Mouse (Mus musculus): ENCODE results near the gene Smurf1.

DNA sequence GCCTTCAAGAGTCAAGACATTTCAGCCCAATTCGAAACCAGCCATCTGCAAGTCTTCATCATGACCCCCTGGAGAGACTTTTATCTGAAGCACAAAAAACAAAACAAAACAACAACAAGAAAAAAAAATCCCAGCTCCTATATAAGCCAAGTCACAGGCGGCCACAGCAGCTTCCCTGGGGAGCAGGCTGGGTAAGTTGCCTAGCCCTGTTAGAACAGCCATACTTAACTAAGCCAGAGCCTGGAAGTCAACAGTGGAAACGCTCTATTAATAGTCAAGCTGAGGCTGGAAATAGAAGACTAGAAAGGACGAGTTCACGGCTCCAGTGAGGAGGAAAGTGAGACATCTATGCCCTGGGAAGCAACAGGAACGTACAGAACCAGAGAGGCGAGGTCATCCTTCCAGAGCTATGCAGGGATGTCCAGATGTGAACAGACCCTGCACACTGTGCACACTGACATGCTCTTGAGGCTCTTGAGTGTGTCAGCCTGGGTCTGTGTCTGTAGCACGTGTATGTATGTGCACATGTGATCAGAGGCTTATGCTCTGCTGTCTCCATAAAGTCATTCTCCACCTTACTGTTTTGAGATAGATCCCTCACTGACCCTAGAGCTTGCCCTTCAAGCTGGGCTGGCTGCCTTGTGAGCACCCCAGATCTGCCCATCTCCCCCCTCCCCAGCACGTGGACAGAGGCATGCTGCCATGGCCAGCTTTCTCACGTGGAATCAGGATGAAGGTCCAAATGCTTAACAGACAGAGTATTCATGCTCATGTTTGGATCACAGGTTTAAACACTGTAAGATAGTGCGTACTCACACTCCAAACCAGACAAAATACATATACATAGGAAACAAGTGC lies 36.6 kb downstream of the Smurf1 start:
- TF ChIP-seq EP300 (IDR thresholded peaks at IDR 0.05; ENCODE audit: low read depth) (no peak), CTCF (IDR thresholded peaks at IDR 0.05; ENCODE audit: low read depth) (no peak)

Measured in liver, embryonic 14.5 days (tissue).